Mouse (Mus musculus): ENCODE measurements around the gene Cfap206.
"Not testable (repeated sequence)": the region's sequence is repeated elsewhere in the genome, so short reads cannot be mapped to it uniquely, and the experiment has no call there.

Cfap206 gene

GRCm38 (mm10) chr4:34729851-34730341 lies at the start of gene Cfap206:
Gene Cfap206, minus strand, starts transcription at chr4:34730206.
- peak; percentile 51 to 74 for DNase-seq (ENCODE audit: low spot score in 2 of 2)

DNA sequence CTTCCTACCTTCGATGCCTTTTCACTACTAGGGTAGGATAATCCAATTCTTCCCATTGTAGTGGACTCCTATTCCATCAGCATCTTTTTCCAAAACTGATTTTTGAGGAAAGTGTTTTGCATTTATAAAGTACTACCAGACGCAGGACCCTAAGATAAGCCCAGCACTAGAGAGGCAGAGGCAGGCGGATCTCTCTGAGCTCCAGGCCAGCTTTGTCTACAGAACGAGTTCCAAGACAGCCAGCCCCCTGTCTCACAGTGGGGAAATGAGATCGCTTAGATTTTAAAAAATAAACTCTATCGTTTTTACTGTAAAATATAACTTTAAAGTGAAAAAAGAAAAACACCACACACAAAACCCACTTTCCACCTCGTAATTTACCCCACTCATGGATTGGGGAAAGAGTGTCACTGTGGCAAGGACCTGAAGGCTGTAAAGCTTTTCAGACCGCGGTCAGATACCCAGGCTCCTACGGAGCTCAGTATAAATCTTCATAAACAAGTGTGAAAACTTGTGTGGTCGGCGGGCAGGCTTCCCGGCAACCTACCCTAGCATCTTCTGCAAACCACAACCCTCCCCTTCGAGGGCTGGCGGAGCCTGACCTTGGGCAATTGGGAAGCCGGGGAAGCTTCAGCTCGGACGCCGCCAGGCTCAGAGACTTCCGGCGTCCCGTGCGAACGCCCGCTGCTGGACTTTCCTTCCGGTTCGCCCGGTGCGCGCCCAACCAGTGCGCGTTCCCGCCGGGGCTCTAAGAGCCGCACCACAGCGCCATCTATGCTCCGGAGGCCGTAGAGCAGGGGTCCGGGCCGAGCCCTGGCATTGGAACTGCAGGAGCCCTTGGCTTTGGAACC lies 47.9 kb upstream of the Cfap206 start, which contains the start of gene Smim8:
TSS of gene Smim8 (minus strand) at position 747 of the 851 bp plus-strand sequence.
- peak; percentile 91 to 98 for DNase-seq (ENCODE audit: low spot score in 2 of 2)

GRCm38 (mm10) chr4:34771652-34772371 lies 41.8 kb upstream of the Cfap206 start:
- no peak for DNase-seq (ENCODE audit: low spot score in 2 of 2)

DNA sequence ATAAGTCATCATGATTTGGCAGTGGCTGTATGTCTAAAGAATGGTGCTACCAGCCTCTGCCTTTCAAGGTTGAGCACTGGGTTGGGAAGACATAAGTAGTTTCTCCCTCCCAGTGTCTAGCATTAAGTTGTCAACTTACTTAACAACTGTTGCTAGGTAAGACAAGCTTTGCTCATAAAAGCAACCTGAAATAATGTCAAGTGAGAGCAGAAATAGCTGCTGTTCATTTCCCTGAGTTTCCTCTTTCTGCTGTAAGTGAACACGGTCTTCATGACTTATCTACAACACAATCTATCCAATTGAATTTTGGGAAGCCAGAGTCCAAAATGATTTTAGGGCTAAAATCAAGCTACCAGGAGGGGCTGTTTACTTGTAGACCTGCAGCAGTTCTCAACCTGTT lies 26.2 kb upstream of the Cfap206 start, which contains the start of gene Gm136:
TSS of gene Gm136 (minus strand) at position 101 of the 400 bp plus-strand sequence.
- DNase-seq (ENCODE audit: low spot score in 2 of 2): no peak

DNA sequence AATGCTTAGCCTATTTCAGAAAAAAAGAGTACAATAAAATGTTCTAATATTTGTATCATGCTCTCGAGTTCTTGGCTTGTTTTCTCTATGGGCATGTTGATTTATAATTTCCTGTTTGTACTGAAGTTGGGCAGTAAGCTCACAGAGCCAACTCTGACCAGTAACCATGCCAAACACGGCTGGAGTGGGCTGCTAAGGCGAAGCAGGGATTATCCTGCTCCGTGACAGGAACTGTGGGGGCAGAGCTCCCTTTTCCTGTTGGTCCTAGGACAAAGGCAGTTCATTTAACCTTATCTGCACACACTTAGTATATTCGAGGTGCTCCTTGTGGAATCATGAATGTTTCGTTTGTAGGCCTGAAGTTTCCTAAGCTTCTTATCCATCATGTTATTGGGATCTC lies 19.2 kb upstream of the Cfap206 start:
- DNase-seq (ENCODE audit: low spot score in 2 of 2): no peak

DNA sequence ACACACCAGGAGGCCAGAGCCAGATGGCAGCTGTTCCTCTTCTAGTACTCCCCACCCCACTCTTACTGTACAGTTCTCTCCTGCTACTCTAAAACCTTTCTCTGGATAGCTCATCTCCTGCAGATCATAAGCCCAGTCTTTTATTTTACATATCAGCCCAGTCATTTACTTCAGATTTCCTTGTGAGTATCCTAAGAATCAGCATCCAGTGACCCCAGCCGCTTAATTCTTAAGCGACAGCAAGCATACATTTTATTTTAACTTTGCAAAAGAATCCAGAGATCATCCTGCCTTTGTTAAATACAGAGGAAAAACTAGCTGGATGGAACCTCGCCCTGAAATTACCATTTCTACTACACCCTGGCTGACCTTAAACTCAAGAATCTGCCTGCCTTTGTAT lies 4.5 kb upstream of the Cfap206 start:
- DNase-seq (ENCODE audit: low spot score in 2 of 2): no peak

GRCm38 (mm10) chr4:34733415-34733814 lies 3.4 kb upstream of the Cfap206 start:
- not testable (repeated sequence) for DNase-seq (ENCODE audit: low spot score in 2 of 2)

DNA sequence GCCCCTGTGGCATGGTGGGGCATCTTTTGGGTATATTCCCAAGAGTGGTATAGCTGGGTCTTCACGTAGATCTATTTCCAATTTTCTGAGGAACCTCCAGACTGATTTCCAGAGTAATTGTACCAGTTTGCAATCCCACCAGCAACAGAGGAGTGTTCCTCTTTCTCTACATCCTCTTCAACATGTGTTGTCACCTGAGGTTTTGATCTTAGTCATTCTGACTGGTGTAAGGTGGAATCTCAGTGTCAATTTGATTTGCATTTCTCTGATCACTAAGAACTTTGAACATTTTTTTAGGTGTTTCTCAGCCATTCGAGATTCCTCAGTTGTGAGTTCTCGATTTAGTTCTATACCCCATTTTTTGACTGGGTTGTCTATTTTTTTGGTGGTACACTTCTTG lies 4.3 kb downstream of the Cfap206 start:
- not testable (repeated sequence) for DNase-seq (ENCODE audit: low spot score in 2 of 2)

DNA sequence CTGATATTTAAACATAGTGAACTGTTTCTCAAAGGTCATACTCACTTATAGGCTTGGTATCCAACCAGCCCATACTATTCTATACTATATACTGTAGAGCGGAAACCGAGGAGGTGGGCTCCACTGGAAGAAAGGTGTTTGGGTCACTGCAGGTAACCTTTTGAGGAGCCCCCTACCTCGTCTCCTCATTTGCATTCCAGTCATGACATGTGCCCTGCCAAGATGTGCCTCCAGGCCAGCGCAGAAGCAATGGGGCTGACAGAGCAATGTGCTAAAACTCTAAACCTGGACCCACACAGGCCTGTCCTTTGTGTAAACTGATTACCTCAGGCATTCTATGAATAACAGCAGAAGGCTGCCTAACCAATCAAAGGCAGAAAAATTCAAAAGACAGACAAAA lies 5.7 kb downstream of the Cfap206 start:
- no peak for DNase-seq (ENCODE audit: low spot score in 2 of 2)

- no peak for DNase-seq (ENCODE audit: low spot score in 2 of 2)
Measured at GRCm38 (mm10) chr4:34723186-34723585, 6.8 kb downstream of the Cfap206 start.

GRCm38 (mm10) chr4:34720127-34720895 lies 9.7 kb downstream of the Cfap206 start:
- DNase-seq (ENCODE audit: low spot score in 2 of 2): no peak

- no peak for DNase-seq (ENCODE audit: low spot score in 2 of 2)
Measured at GRCm38 (mm10) chr4:34719421-34719820, 10.6 kb downstream of the Cfap206 start.

- DNase-seq (ENCODE audit: low spot score in 2 of 2): no peak
Measured at GRCm38 (mm10) chr4:34715062-34715461, 14.9 kb downstream of the Cfap206 start.

DNA sequence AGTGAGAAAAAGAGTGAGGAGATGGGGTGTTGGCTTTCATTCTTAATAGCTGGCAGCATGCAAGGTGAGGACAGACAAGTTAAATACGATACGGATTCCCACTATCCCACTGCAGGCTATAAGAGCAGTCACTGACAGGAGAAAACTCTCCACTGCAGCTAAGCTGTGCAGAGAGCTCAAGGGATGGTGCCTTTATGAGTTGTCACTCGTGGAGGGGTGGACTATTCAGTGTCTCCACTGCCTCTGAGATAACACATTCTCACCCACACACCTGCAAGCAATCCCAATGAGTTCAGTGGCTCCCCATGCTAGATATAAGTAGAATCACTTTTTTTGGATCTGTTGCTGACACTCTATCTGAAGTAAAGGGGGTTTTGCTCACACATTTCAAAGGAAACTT lies 21.9 kb downstream of the Cfap206 start:
- DNase-seq (ENCODE audit: low spot score in 2 of 2): no peak

DNA sequence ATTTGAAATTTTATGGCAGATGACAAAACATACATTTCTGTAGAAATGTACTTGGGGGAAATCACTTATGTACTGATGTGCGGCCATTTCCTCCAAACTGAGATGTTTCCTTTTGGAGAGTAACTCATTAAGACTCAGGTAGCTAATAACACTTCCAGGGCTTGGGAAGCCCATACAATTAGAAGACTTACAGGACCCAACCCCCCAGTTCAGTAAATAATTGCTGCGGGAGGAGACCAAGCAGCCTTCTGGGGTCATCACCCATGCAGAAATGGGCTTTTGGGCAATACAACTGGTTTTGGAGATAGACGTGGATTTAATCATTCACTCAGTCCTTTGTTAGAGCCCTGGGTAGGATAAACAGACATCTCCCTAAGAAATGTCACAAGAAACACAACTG lies 22.8 kb downstream of the Cfap206 start:
- DNase-seq (ENCODE audit: low spot score in 2 of 2): no peak

DNA sequence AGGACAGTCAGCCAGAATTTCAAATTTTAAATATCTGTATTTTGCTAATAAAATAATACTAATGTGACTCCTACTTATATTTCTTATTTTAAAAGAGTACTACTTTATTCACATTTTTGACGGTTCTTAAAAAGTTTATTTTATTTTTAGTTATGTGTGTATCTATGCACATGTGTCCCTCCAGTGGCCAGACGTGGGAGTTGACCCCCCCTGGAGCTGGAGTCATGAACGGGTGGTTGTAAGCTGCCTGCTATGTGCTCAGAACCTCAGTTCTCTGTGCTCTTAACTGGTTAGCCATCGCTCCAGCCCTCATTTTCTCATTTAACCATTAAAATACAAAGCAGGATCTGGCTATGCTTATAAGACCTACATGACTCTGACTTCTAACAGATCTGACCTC lies 27.0 kb downstream of the Cfap206 start:
- no peak for DNase-seq (ENCODE audit: low spot score in 2 of 2)

DNA sequence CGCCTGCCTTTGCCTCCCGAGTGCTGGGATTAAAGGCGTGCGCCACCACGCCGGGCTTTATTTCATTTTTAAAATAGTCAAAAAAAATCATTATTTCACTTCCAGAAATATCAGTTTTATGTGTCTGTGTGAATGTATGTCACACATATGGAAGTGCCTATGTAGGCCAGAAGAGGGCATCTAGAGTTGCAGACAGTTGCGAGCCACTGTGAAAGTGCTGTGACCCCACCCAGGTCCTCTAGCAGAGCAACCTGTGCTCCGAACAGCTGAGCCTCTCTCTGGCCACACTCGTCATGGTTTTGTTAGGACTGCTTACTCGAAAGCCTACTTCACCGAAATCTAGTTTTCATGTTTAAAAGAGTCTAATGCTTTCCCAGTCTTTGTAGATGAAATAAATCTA lies 27.8 kb downstream of the Cfap206 start:
- no peak for DNase-seq (ENCODE audit: low spot score in 2 of 2)

GRCm38 (mm10) chr4:34701528-34701927 lies 28.5 kb downstream of the Cfap206 start:
- peak; percentile 51 to 84 for DNase-seq (ENCODE audit: low spot score in 2 of 2)

DNA sequence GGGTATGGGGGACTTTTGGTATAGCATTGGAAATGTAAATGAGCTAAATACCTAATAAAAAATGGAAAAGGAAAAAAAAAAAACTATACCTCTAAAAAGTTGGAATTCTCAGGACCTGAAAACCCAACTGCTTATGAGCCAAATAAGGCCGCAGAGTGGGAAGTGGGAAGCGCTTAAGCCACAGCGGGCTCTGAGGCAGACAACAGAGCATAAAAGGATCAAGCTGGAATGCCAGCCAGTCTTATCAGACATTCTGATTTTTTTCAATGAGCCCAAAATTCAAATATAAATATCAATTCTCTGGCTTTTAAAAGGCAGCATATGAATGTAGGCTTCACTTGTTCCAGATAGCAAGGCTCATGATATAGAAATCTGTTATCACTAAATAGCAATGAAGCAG lies 42.0 kb downstream of the Cfap206 start:
- no peak for DNase-seq (ENCODE audit: low spot score in 2 of 2)

GRCm38 (mm10) chr4:34686874-34687567 lies 43.0 kb downstream of the Cfap206 start, which contains the start of gene Slc35a1:
Gene Slc35a1, minus strand, starts transcription at chr4:34687438.
- DNase-seq (ENCODE audit: low spot score in 2 of 2): peak; percentile 90 to 94

DNA sequence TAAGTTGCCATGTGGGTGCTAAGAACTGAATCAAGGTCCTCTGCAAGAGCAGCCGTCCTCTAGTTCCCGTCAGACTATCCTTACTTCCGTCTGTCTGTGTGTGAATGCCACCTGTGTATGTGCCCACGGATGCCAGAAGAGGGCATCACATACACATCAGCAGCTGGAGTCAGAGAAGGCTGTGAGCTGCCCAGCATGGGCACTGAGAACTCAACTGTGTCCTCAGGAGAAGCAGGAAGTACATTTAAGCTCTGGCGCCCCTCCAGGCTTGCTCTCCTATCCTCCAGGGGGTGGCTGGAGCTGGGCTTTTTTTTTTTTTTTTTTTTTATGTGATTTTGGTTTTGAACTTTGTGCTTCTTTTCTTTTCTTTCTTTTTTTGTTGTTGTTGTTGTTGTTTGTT lies 49.5 kb downstream of the Cfap206 start:
- no peak for DNase-seq (ENCODE audit: low spot score in 2 of 2)

All from spleen, postnatal 4 days (tissue).